Mouse (Mus musculus) bone marrow, adult 2 months (tissue): ENCODE measurements around the gene Minos1.

Experiments used
- CTCF ChIP-seq: fragments of 200-500 bp; IDR thresholded peaks from 2 replicates; pipeline ENCODE4 v1.5.1; 2011; ENCODE audit warnings: low read length, control low read depth; ENCODE audit not compliant: control insufficient read depth, insufficient read depth
- POLR2A ChIP-seq: fragments of 200-500 bp; IDR thresholded peaks from 2 replicates; pipeline ENCODE4 v1.6.1; 2011; ENCODE audit warnings: low read depth, mild to moderate bottlenecking, control low read depth, low read length, borderline replicate concordance; ENCODE audit not compliant: control insufficient read depth

GRCm38 (mm10) chr4:139120998-139121397, 9.9 kb downstream of the Minos1 start:
- TF ChIP-seq POLR2A (no peak), CTCF (no peak)
